Mouse (Mus musculus): ENCODE data around the gene Rorb.

The Rorb gene

DNA sequence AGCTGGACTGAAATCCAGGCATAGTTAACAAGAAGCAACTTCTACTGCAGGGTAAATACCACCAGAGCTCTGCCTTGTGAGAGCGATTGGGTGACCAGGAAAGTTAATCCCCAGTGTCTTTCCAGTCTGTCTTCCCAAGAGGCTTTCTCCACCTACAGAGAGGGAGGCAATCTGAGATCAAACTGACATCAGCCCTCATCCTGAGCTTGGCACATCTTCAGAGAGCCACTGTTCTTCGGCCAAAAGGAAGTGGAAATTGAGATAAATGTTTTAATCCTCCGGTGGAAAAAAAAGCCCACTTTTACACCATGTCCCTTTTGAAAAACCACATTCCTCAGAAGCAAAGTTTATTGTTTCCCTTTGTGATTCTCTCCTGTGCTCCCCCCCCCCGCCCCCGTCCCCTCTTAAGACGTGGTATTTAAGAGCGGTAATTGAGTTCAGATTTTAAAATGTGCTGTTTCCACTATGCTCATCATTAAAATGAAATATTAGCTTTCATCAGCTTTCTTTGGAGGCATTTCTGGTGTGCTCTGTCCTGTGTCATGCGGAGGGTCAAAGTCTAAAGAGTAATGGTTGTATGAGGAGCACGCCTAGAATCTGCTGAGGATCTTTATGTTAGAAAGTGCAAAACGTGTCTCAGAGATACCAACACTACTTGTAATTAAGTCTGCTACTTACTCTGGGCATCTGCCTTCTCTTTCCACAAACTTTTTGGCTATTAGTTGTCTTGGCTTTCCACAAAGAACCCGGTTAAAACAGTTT, 223.2 kb downstream of the Rorb start:
- DNase-seq, result no peak

DNA sequence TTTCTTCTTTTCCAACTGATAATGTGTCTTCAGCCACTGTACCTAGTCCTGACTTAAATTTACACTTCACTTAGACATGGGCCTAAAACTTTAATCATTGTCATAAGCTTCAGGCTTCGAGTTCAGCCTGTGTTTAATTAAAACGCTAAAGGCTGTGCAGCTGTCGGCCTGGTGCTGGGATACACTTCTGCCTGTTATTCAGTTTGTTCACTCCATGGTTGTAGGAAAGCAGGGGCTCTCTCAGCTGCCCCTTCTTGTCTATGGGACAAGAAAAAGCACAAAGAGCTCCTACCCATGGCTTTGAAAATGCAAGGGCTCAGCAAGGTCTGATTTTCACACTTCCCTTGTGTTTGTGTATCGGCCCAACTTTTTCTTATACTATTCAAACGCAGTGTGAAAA, 229.8 kb downstream of the Rorb start:
- DNase-seq, result no peak
